Mouse (Mus musculus): ENCODE results near the gene Teddm2. TPM values are rescaled to one million over a fixed set of nuclear protein-coding genes. Genes with fewer than 3 reads are reported as not detected.
A peak's percentile ranks its signal among the peaks of the same experiment; 100 is the strongest.

Gene Teddm2
- polyA plus RNA-seq, 1 experiment from 2014 or later = 0.53 TPM

DNA sequence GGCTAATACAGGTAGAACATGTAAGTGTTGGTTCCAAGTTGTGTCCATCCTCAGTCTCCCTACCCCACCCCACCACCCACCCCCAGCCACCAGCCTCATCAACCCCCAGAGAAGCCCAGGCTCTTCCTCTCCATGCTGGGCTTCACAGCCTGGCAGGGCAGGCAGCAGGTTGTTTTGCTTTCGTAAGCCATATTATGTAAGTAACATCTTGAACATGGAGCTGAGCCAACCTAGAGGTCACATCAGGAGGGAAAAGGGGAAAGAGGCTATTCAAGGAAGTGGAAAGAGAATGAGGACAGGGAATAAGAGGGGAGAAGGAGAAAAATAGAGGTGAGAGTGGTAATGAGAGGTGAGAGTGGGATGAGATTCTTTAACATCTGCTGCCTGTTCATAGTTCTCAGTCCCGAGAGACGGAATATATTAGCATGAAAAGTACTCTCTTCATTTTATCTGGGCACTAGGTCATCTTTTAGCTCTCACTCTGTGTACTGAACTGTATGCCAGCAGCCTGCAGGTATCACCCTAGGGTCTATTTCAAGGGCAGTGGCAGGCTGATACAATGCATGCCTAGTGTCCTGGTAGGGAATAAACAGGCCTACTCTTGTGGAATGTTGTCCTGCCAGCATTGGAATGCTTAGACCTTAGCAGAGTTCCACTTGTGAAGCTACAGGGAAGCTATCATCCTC lies 18.6 kb upstream of the Teddm2 start:
- Histone ChIP-seq H3K4me2 (ENCODE audit: low read depth, low read length) (no peak overlapping the region), H3K36me3 (replicated peaks; ENCODE audit: insufficient read depth, low read length) (no peaks in the 10 kb centered on the region), H3K9me3 (ENCODE audit: low read length) (no peaks in the 10 kb centered on the region), H3K4me3 (ENCODE audit: low read depth, low read length) (no peak overlapping the region), H3K9ac (replicated peaks) (no peak overlapping the region), H3K4me1 (ENCODE audit: insufficient read depth) (peaks cover 3% of the 10 kb centered on the region), H3K27ac (ENCODE audit: low read depth) (0 out of 2 replicates have a peak overlapping the region, but pooled peaks have one; percentile 23), H3K27me3 (ENCODE audit: insufficient read depth, low read length) (no peaks in the 10 kb centered on the region)
- DNase-seq (no peak), ATAC-seq (peak; percentile 67)
- WGBS (ENCODE audit: insufficient replicate concordance) = 63% methylated on average over 3 of the region's 3 CpGs
- TF ChIP-seq EP300 (IDR thresholded peaks at IDR 0.05; ENCODE audit: low read depth) (no peak), CTCF (IDR thresholded peaks at IDR 0.05; ENCODE audit: low read depth) (no peak)

DNA sequence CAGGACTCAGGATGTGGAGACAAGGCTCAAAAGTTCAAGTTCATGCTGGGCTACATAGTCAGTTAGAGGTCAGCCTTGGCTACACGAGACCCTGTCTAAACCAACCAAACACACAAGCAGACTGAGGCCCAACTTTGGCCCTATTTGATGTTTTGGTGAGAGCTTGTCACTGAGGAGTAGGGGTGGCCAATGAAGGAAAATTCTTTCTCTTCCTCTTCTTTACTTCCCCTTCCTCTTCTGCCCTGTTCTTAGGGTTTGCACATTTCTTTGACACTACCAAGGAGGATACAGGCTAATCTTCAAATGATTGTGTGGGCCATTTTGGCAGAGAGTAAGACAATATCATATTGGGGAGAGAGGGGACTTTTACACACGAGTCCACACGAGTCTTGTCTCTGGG lies 13.8 kb upstream of the Teddm2 start:
- TF ChIP-seq CTCF (IDR thresholded peaks at IDR 0.05; ENCODE audit: low read depth) = no peak
- H3K4me2 ChIP-seq (ENCODE audit: low read depth, low read length) = no peak overlapping the region
- peaks cover 17% of the 10 kb centered on the region for H3K36me3 ChIP-seq (replicated peaks; ENCODE audit: insufficient read depth, low read length)
- no peak overlapping the region for H3K4me3 ChIP-seq (ENCODE audit: low read depth, low read length)
- H3K27ac ChIP-seq (ENCODE audit: low read depth) = no peak overlapping the region
- H3K4me1 ChIP-seq (ENCODE audit: insufficient read depth) = peaks cover 16% of the 10 kb centered on the region
- DNase-seq (no peak), ATAC-seq (no peak)
- H3K9ac ChIP-seq (replicated peaks) = no peak overlapping the region
- 61% methylated on average over 3 of the region's 3 CpGs for WGBS (ENCODE audit: insufficient replicate concordance)
- H3K27me3 ChIP-seq (ENCODE audit: insufficient read depth, low read length) = no peaks in the 10 kb centered on the region
- no peaks in the 10 kb centered on the region for H3K9me3 ChIP-seq (ENCODE audit: low read length)

DNA sequence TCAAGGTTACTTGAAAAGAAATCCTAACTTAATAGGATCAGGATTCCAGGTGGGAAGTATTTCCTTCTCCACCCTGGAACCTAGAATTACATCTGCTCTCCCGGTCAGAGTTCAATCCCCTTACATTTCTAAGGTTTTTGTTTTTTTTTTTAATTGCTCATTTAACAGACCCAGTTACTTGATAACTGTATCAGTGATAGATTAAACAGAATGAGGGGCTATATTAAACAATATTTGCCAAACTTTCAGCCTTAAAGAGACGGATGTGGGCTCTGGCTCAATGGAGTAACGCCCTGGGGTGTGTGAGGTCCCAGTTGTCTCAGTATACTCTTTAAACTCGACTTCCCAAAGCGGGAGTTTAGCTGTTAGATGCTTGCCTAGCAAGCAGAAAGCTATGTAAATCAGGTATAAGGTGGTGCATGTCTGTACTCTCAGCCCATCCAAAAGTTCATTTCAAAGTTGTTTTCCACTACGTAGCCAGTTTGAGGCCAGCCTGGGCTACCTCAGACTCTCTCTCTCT lies 11.3 kb upstream of the Teddm2 start:
- Histone ChIP-seq H3K4me3 (ENCODE audit: low read depth, low read length) (no peak overlapping the region), H3K9me3 (ENCODE audit: low read length) (no peaks in the 10 kb centered on the region), H3K9ac (replicated peaks) (no peak overlapping the region), H3K4me1 (ENCODE audit: insufficient read depth) (peaks cover 21% of the 10 kb centered on the region), H3K27ac (ENCODE audit: low read depth) (no peak overlapping the region), H3K4me2 (ENCODE audit: low read depth, low read length) (no peak overlapping the region), H3K36me3 (replicated peaks; ENCODE audit: insufficient read depth, low read length) (peaks cover 42% of the 10 kb centered on the region), H3K27me3 (ENCODE audit: insufficient read depth, low read length) (no peaks in the 10 kb centered on the region)
- no peak for DNase-seq
- 86% methylated on average over 6 of the region's 6 CpGs for WGBS (ENCODE audit: insufficient replicate concordance)
- TF ChIP-seq EP300 (IDR thresholded peaks at IDR 0.05; ENCODE audit: low read depth) = no peak
- no peak for TF ChIP-seq CTCF (IDR thresholded peaks at IDR 0.05; ENCODE audit: low read depth)
- no peak for ATAC-seq

DNA sequence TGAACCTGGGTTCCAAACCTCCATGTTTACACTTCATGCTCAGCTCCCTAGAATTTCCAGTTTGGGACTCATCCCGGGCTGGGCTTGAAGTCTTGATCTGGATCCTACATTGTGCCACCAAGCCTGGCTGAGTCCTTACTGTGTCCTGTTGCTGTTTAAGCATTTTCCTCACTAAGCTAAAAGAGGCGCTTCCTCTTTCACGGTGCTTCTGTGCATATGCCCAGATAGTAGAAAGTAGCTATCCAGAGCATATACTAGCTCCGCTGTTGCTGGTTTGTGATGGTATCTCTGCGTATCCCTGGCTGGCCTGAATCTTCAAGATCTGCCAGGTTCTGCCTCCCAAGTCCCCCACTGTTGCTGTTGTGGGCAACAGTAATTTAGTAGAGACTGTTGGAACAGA lies 10.4 kb upstream of the Teddm2 start:
- H3K9me3 ChIP-seq (ENCODE audit: low read length) = no peaks in the 10 kb centered on the region
- no peak overlapping the region for H3K4me3 ChIP-seq (ENCODE audit: low read depth, low read length)
- peak overlapping the region; percentile 74 for H3K27ac ChIP-seq (ENCODE audit: low read depth)
- no peaks in the 10 kb centered on the region for H3K27me3 ChIP-seq (ENCODE audit: insufficient read depth, low read length)
- H3K9ac ChIP-seq (replicated peaks) = no peak overlapping the region
- H3K36me3 ChIP-seq (replicated peaks; ENCODE audit: insufficient read depth, low read length) = peaks cover 51% of the 10 kb centered on the region
- WGBS (ENCODE audit: insufficient replicate concordance) = 47% methylated on average over 5 of the region's 5 CpGs
- H3K4me1 ChIP-seq (ENCODE audit: insufficient read depth) = peaks cover 21% of the 10 kb centered on the region
- no peak overlapping the region for H3K4me2 ChIP-seq (ENCODE audit: low read depth, low read length)
- peak; percentile 31 for ATAC-seq
- DNase-seq = no peak
- TF ChIP-seq EP300 (IDR thresholded peaks at IDR 0.05; ENCODE audit: low read depth) (no peak), CTCF (IDR thresholded peaks at IDR 0.05; ENCODE audit: low read depth) (no peak)

DNA sequence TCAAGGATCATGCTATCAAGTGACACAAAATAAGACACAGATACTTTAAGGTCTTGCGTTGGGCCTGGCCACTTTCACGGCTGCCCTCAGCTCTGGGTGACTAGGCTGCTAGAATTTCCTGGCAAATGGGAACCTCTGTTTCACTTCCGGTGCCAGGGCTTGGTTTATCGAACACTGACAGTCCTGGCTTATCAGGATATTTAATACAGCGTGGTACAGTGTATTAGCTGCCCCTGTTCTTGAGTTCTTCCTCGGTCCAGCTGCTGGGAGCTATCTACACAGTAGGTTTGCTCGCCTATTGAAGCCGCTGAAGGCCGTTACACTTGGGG lies 9.9 kb upstream of the Teddm2 start:
- 53% methylated on average over 9 of the region's 9 CpGs for WGBS (ENCODE audit: insufficient replicate concordance)
- Histone ChIP-seq H3K4me1 (ENCODE audit: insufficient read depth) (peaks cover 21% of the 10 kb centered on the region), H3K4me3 (ENCODE audit: low read depth, low read length) (no peak overlapping the region), H3K9me3 (ENCODE audit: low read length) (no peaks in the 10 kb centered on the region), H3K9ac (replicated peaks) (no peak overlapping the region), H3K27me3 (ENCODE audit: insufficient read depth, low read length) (no peaks in the 10 kb centered on the region), H3K4me2 (ENCODE audit: low read depth, low read length) (0 out of 2 replicates have a peak overlapping the region, but pooled peaks have one; percentile 29), H3K27ac (ENCODE audit: low read depth) (peak overlapping the region; percentile 74), H3K36me3 (replicated peaks; ENCODE audit: insufficient read depth, low read length) (peaks cover 56% of the 10 kb centered on the region)
- peak; percentile 62 for ATAC-seq
- DNase-seq = no peak
- TF ChIP-seq CTCF (IDR thresholded peaks at IDR 0.05; ENCODE audit: low read depth) = no peak
- TF ChIP-seq EP300 (IDR thresholded peaks at IDR 0.05; ENCODE audit: low read depth) = peak; percentile 70

DNA sequence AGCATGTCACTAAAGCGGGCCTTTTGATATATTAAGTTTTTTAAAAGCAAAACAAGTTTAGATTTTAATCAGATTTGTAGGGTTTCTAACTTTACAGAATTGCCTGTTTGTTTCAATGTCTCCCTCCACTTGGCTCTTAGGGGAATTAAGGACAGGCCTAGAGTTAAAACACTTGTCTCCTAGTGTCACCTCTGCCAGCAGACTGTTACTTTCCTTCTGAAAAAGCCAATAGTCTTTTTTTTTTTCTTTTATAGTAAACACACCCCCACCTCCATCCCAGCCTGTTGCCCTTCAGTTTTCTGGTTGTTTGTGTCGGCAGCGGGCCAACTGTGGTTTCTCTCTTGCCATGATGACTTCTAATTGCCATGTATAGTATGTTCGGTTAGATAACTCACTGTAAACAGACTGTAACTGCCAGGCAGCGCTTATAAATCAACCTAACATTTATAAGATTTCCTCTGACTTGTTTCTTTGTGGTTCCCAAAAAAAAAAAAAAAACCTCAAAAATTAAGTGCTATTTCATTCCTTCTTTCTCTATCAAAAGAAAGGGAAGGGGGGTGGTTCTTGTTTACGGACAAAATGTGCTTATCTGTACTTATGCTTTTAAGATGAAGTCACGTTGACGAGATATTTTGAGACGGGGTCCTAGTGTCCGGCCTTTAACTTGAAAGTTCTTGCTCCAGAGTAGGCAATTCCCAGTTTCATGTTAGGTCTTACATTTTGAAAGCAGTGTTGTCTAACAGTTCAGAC lies 9.4 kb upstream of the Teddm2 start:
- 42% methylated on average over 10 of the region's 10 CpGs for WGBS (ENCODE audit: insufficient replicate concordance)
- peaks cover 21% of the 10 kb centered on the region for H3K4me1 ChIP-seq (ENCODE audit: insufficient read depth)
- peaks cover 62% of the 10 kb centered on the region for H3K36me3 ChIP-seq (replicated peaks; ENCODE audit: insufficient read depth, low read length)
- no peak overlapping the region for H3K9ac ChIP-seq (replicated peaks)
- DNase-seq = peak; percentile 58
- H3K4me2 ChIP-seq (ENCODE audit: low read depth, low read length) = peak overlapping the region; percentile 29; the same call in 1 of the 2 replicates
- no peaks in the 10 kb centered on the region for H3K9me3 ChIP-seq (ENCODE audit: low read length)
- peak; percentile 26 for ATAC-seq
- H3K4me3 ChIP-seq (ENCODE audit: low read depth, low read length) = no peak overlapping the region
- no peak for TF ChIP-seq CTCF (IDR thresholded peaks at IDR 0.05; ENCODE audit: low read depth)
- peak; percentile 59 for TF ChIP-seq EP300 (IDR thresholded peaks at IDR 0.05; ENCODE audit: low read depth)
- no peaks in the 10 kb centered on the region for H3K27me3 ChIP-seq (ENCODE audit: insufficient read depth, low read length)
- H3K27ac ChIP-seq (ENCODE audit: low read depth) = peak overlapping the region; percentile 74

Data from liver, postnatal 0 days (tissue).